In the genomic region with DNA sequence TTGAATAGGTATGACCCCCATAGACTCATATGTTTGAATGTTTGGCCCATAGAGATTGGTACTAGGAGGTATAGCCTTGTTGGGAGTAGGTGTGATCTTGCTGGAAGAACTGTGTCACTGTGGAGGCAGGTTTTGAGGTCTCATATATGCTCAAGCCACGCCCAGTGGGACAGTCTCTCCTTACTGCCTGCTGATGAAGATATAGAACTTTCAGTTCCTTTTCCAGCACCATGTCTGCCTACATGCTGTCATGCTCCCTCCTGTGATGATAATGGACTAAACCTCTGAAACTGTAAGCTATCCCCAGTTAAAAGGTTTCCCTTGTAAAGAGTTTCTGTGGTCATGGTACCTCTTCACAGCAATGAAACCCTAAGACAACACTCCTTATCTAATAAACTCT, we compare ENCODE assay signal across 18 mouse cellular contexts.
"Had no signal": no experiment of that assay in that cellular context is flagged by ENCODE, and none has a peak within 500 bp of the region (broad histone marks: within the 10 kb centered on the region; RNA-seq: fewer than 3 reads in every experiment).

No protein-coding gene starts in this region.

- H3K36me3 ChIP-seq: intestine, embryonic 15.5 days; lung, embryonic 15.5 days; midbrain, embryonic 10.5 days had no signal

- H3K4me1 ChIP-seq: intestine, embryonic 15.5 days; kidney, embryonic 15.5 days; limb, embryonic 10.5 days; limb, embryonic 13.5 days; liver, embryonic 13.5 days; lung, embryonic 15.5 days; midbrain, embryonic 13.5 days had no signal

- DNase-seq: kidney, adult 11 months; kidney, adult 8-10 months; kidney, postnatal 10 days; kidney, postnatal 36 days; liver, embryonic 13.5 days; lung, postnatal 10 days; right cerebral cortex, adult 18-20 months; right cerebral cortex, postnatal 14 days had no signal

- H3K9ac ChIP-seq: intestine, embryonic 15.5 days; kidney, embryonic 15.5 days; limb, embryonic 13.5 days; liver, embryonic 13.5 days; lung, embryonic 15.5 days; midbrain, embryonic 13.5 days had no signal

- ATAC-seq: intestine, embryonic 15.5 days; midbrain, embryonic 13.5 days had no signal

- H3K27ac ChIP-seq: intestine, embryonic 15.5 days; kidney, embryonic 15.5 days; limb, embryonic 10.5 days; limb, embryonic 13.5 days; liver, embryonic 13.5 days; lung, embryonic 15.5 days; macrophage; midbrain, embryonic 10.5 days; midbrain, embryonic 13.5 days; stomach, postnatal 0 days had no signal

- H3K4me2 ChIP-seq: intestine, embryonic 15.5 days; kidney, embryonic 15.5 days; limb, embryonic 13.5 days; liver, embryonic 13.5 days; lung, embryonic 15.5 days; midbrain, embryonic 13.5 days had no signal

- H3K4me3 ChIP-seq: intestine, embryonic 15.5 days; kidney, embryonic 15.5 days; limb, embryonic 10.5 days; limb, embryonic 13.5 days; liver, embryonic 13.5 days; lung, embryonic 15.5 days; megakaryocyte, embryonic 14.5 days; midbrain, embryonic 10.5 days; midbrain, embryonic 13.5 days had no signal

- H3K9me3 ChIP-seq: intestine, embryonic 15.5 days; kidney, embryonic 15.5 days; limb, embryonic 10.5 days; limb, embryonic 13.5 days; liver, embryonic 13.5 days; lung, embryonic 15.5 days; midbrain, embryonic 10.5 days; midbrain, embryonic 13.5 days had no signal

- H3K27me3 ChIP-seq: intestine, embryonic 15.5 days; kidney, embryonic 15.5 days; limb, embryonic 13.5 days; liver, embryonic 13.5 days; lung, embryonic 15.5 days; megakaryocyte, embryonic 14.5 days; midbrain, embryonic 13.5 days had no signal
